Mouse (Mus musculus): Measurements from ENCODE around the gene Hspb1. TPM values are rescaled to one million over a fixed set of nuclear protein-coding genes. Genes with fewer than 3 reads are reported as not detected.
A peak's percentile ranks its signal among the peaks of the same experiment; 100 is the strongest.

Hspb1 gene
- polyA plus RNA-seq, 1 experiment, result 71.0 TPM

- Histone ChIP-seq H3K27ac (ENCODE audit: control insufficient read depth, insufficient read depth, low read depth, low read length, poor library complexity) (no peak overlapping the region), H3K4me3 (replicated peaks; ENCODE audit: control insufficient read depth, low read depth, low read length) (no peak overlapping the region), H3K4me1 (ENCODE audit: control insufficient read depth, insufficient read depth, low read length) (no peaks in the 10 kb centered on the region)
- TF ChIP-seq POLR2A (IDR thresholded peaks at IDR 0.05; ENCODE audit: borderline replicate concordance, control insufficient read depth, low read depth, low read length) (no peak), CTCF (IDR thresholded peaks at IDR 0.05; ENCODE audit: control insufficient read depth, insufficient read depth, low read length) (no peak)
- WGBS, result 50% methylated on average over 3 of the region's 3 CpGs
Observed at GRCm38 (mm10) chr5:135890920-135891319, 3.2 kb downstream of the Hspb1 start.

- TF ChIP-seq CTCF (IDR thresholded peaks at IDR 0.05; ENCODE audit: control insufficient read depth, insufficient read depth, low read length), result no peak
- TF ChIP-seq POLR2A (IDR thresholded peaks at IDR 0.05; ENCODE audit: borderline replicate concordance, control insufficient read depth, low read depth, low read length), result no peak
- no peaks in the 10 kb centered on the region for H3K4me1 ChIP-seq (ENCODE audit: control insufficient read depth, insufficient read depth, low read length)
- WGBS, result 55% methylated on average over 9 of the region's 9 CpGs
- no peak overlapping the region for H3K27ac ChIP-seq (ENCODE audit: control insufficient read depth, insufficient read depth, low read depth, low read length, poor library complexity)
- no peak overlapping the region for H3K4me3 ChIP-seq (replicated peaks; ENCODE audit: control insufficient read depth, low read depth, low read length)
Observed at GRCm38 (mm10) chr5:135892589-135893351, 5.1 kb downstream of the Hspb1 start.

- Histone ChIP-seq H3K4me3 (replicated peaks; ENCODE audit: control insufficient read depth, low read depth, low read length) (no peak overlapping the region), H3K4me1 (ENCODE audit: control insufficient read depth, insufficient read depth, low read length) (no peaks in the 10 kb centered on the region), H3K27ac (ENCODE audit: control insufficient read depth, insufficient read depth, low read depth, low read length, poor library complexity) (no peak overlapping the region)
- TF ChIP-seq CTCF (IDR thresholded peaks at IDR 0.05; ENCODE audit: control insufficient read depth, insufficient read depth, low read length), result no peak
- WGBS, result 81% methylated on average over 6 of the region's 6 CpGs
Observed at GRCm38 (mm10) chr5:135894958-135895357, 7.2 kb downstream of the Hspb1 start.

- H3K4me3 ChIP-seq (replicated peaks; ENCODE audit: control insufficient read depth, low read depth, low read length), result no peak overlapping the region
- no peak overlapping the region for H3K27ac ChIP-seq (ENCODE audit: control insufficient read depth, insufficient read depth, low read depth, low read length, poor library complexity)
- H3K4me1 ChIP-seq (ENCODE audit: control insufficient read depth, insufficient read depth, low read length), result no peaks in the 10 kb centered on the region
- TF ChIP-seq POLR2A (IDR thresholded peaks at IDR 0.05; ENCODE audit: borderline replicate concordance, control insufficient read depth, low read depth, low read length), result no peak
- peak; percentile 20; the same call in 1 of the 2 replicates for TF ChIP-seq CTCF (IDR thresholded peaks at IDR 0.05; ENCODE audit: control insufficient read depth, insufficient read depth, low read length)
- WGBS, result 15% methylated on average over 3 of the region's 3 CpGs
Observed at GRCm38 (mm10) chr5:135898028-135898427, 10.3 kb downstream of the Hspb1 start.

- no peak for TF ChIP-seq CTCF (IDR thresholded peaks at IDR 0.05; ENCODE audit: control insufficient read depth, insufficient read depth, low read length)
- Histone ChIP-seq H3K4me1 (ENCODE audit: control insufficient read depth, insufficient read depth, low read length) (0 out of 2 replicates have a peak, but pooled peaks cover 3% of the 10 kb centered on the region), H3K27ac (ENCODE audit: control insufficient read depth, insufficient read depth, low read depth, low read length, poor library complexity) (no peak overlapping the region), H3K4me3 (replicated peaks; ENCODE audit: control insufficient read depth, low read depth, low read length) (no peak overlapping the region)
- WGBS, result 37% methylated on average over 4 of the region's 4 CpGs
Observed at GRCm38 (mm10) chr5:135898995-135899394, 11.3 kb downstream of the Hspb1 start.

GRCm38 (mm10) chr5:135899833-135900232 is 12.1 kb downstream of the Hspb1 start:
- 72% methylated on average over 4 of the region's 4 CpGs for WGBS
- no peak for TF ChIP-seq CTCF (IDR thresholded peaks at IDR 0.05; ENCODE audit: control insufficient read depth, insufficient read depth, low read length)
- TF ChIP-seq POLR2A (IDR thresholded peaks at IDR 0.05; ENCODE audit: borderline replicate concordance, control insufficient read depth, low read depth, low read length), result no peak

GRCm38 (mm10) chr5:135900701-135901100 is 13.0 kb downstream of the Hspb1 start:
- TF ChIP-seq POLR2A (IDR thresholded peaks at IDR 0.05; ENCODE audit: borderline replicate concordance, control insufficient read depth, low read depth, low read length) (no peak), CTCF (IDR thresholded peaks at IDR 0.05; ENCODE audit: control insufficient read depth, insufficient read depth, low read length) (0 out of 2 replicates have a peak, but pooled peaks have one; percentile 16)
- Histone ChIP-seq H3K4me3 (replicated peaks; ENCODE audit: control insufficient read depth, low read depth, low read length) (no peak overlapping the region), H3K4me1 (ENCODE audit: control insufficient read depth, insufficient read depth, low read length) (0 out of 2 replicates have a peak, but pooled peaks cover 3% of the 10 kb centered on the region), H3K27ac (ENCODE audit: control insufficient read depth, insufficient read depth, low read depth, low read length, poor library complexity) (no peak overlapping the region)
- 85% methylated on average over 3 of the region's 3 CpGs for whole genome bisulfite sequencing

More at GRCm38 (mm10) chr5:135899833-135900232, 12.1 kb downstream of the Hspb1 start:
- Histone ChIP-seq H3K27ac (ENCODE audit: control insufficient read depth, insufficient read depth, low read depth, low read length, poor library complexity) (no peak overlapping the region), H3K4me3 (replicated peaks; ENCODE audit: control insufficient read depth, low read depth, low read length) (no peak overlapping the region), H3K4me1 (ENCODE audit: control insufficient read depth, insufficient read depth, low read length) (0 out of 2 replicates have a peak, but pooled peaks cover 3% of the 10 kb centered on the region)

GRCm38 (mm10) chr5:135901354-135902095 is 13.8 kb downstream of the Hspb1 start:
- 60% methylated on average over 6 of the region's 6 CpGs for WGBS
- Histone ChIP-seq H3K4me3 (replicated peaks; ENCODE audit: control insufficient read depth, low read depth, low read length) (no peak overlapping the region), H3K4me1 (ENCODE audit: control insufficient read depth, insufficient read depth, low read length) (peaks cover 4% of the 10 kb centered on the region; the same call in 1 of the 2 replicates), H3K27ac (ENCODE audit: control insufficient read depth, insufficient read depth, low read depth, low read length, poor library complexity) (no peak overlapping the region)
- TF ChIP-seq POLR2A (IDR thresholded peaks at IDR 0.05; ENCODE audit: borderline replicate concordance, control insufficient read depth, low read depth, low read length) (no peak), CTCF (IDR thresholded peaks at IDR 0.05; ENCODE audit: control insufficient read depth, insufficient read depth, low read length) (peak; percentile 40; the same call in 1 of the 2 replicates)
